Mouse (Mus musculus) pancreas, adult 10 weeks (tissue): ENCODE data around the gene Hbb-bh2. TPM values are rescaled to one million over a fixed set of nuclear protein-coding genes. Genes with fewer than 3 reads are reported as not detected.

ENCODE experiments used
- polyA plus RNA-seq: library from polyadenylated mRNA; stranded (reverse); fragments of 350-450 nt; fragmentation: Illumina TruSeq; extraction: RNeasy Lipid Tissue Mini Kit (QIAGEN cat#74804); gene quantifications from one replicate; pipeline ENCODE4 v1.2.3, GENCODE M21; 2015; ENCODE audit warnings: low read depth, low replicate concordance; ENCODE audit not compliant: insufficient read depth

Hbb-bh2 gene
- not detected for polyA plus RNA-seq

DNA sequence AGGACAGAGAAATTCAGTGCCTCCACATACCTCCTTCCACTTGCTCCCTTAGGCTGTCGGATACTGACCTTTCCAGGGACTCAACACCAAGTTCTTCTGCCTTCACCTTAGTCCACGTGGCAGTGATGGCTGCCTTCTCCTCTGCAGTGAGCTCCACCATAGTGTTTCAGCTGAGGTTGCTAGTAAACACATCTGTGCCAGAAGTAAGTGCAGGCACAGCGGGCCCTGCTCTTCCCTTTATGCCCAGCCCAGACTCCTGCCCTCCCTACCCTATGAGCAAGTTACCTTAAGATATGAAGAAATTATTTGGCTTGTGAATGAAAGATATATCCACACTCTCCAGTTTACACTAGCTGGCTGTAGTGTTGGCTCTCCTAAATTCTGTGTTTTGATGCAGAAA, at the start of gene Hbb-bh2:
Gene Hbb-bh2, minus strand, starts transcription at position 253 of the 400 bp plus-strand sequence.

GRCm38 (mm10) chr7:103886152-103886551, 45.8 kb upstream of the Hbb-bh2 start, which contains the start of gene Olfr66:
Gene Olfr66, minus strand, starts transcription at chr7:103886252.

GRCm38 (mm10) chr7:103853090-103853489, 12.8 kb upstream of the Hbb-bh2 start, which contains the start of gene Hbb-y:
Gene Hbb-y, minus strand, starts transcription at chr7:103853216.

GRCm38 (mm10) chr7:103843034-103843433, 2.7 kb upstream of the Hbb-bh2 start, which contains the start of gene Hbb-bh1:
Gene Hbb-bh1, minus strand, starts transcription at chr7:103843164.

GRCm38 (mm10) chr7:103827808-103828207, 12.5 kb downstream of the Hbb-bh2 start, which contains the start of gene Hbb-bs:
Gene Hbb-bs, minus strand, starts transcription at chr7:103828096.

DNA sequence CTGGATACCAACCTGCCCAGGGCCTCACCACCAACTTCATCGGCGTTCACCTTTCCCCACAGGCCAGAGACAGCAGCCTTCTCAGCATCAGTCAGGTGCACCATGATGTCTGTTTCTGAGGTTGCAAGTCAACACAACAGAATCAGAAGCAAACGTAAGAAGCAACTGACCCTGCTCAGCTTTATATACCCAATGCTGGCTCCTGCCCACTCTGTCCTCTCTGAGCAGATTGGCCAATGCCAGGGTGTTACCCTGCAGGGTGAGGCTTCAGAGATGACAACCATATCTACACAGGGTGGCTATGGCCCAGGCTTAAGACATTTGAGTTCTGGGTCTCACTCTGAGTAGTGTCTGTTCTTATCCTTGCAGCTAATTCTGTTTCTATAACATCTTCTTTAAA, 26.6 kb downstream of the Hbb-bh2 start, which contains the start of gene Hbb-bt:
Gene Hbb-bt, minus strand, starts transcription at position 231 of the 400 bp plus-strand sequence.

DNA sequence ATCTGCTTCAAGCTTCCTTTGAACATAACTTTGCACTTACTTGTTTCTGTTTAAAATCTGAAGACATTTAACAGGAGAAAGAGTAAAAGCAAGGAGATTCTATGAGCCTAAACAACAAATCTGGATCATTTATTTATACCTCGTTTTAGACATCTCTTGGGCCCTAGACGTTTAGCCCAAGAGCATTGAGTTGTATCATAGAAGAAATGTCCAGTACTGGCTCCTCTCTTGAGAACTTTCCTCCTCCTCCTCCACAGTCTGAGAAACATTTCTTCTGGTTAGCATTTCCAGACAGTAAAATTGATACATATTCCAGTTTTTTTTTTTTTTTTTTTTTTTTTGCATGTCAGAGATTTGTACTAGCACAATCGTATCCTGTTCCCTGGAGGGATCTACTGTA, 48.6 kb downstream of the Hbb-bh2 start, which contains the start of gene Olfr67:
Gene Olfr67, minus strand, starts transcription at position 101 of the 400 bp plus-strand sequence.

Other genes with a start within 250 kb of the Hbb-bh2 start
- gene Olfr619, start 239.9 kb downstream of the Hbb-bh2 start, polyA plus RNA-seq, result not detected
- gene Olfr620, start 228.0 kb downstream of the Hbb-bh2 start, polyA plus RNA-seq, result not detected
- not detected for gene Olfr622, start 197.8 kb downstream of the Hbb-bh2 start, polyA plus RNA-seq
- not detected for gene Olfr623, start 176.8 kb downstream of the Hbb-bh2 start, polyA plus RNA-seq
- not detected for gene Olfr624, start 169.3 kb downstream of the Hbb-bh2 start, polyA plus RNA-seq
- gene Olfr625-ps1, start 157.8 kb downstream of the Hbb-bh2 start, polyA plus RNA-seq, result not detected
- not detected for gene Olfr243, start 125.8 kb downstream of the Hbb-bh2 start, polyA plus RNA-seq
- gene Olfr628, start 110.1 kb downstream of the Hbb-bh2 start, polyA plus RNA-seq, result not detected
- not detected for gene Olfr629, start 95.6 kb downstream of the Hbb-bh2 start, polyA plus RNA-seq
- not detected for gene Olfr630, start 83.2 kb downstream of the Hbb-bh2 start, polyA plus RNA-seq
- not detected for gene Olfr69, start 68.9 kb downstream of the Hbb-bh2 start, polyA plus RNA-seq
- gene Olfr68, start 60.8 kb downstream of the Hbb-bh2 start, polyA plus RNA-seq, result not detected
- gene Olfr67, start 48.7 kb downstream of the Hbb-bh2 start, polyA plus RNA-seq, result not detected
- gene Hbb-bt, start 26.5 kb downstream of the Hbb-bh2 start, polyA plus RNA-seq, result 331 TPM
- 2,689 TPM for gene Hbb-bs, start 12.4 kb downstream of the Hbb-bh2 start, polyA plus RNA-seq
- not detected for gene Hbb-bh1, start 2.6 kb upstream of the Hbb-bh2 start, polyA plus RNA-seq
- gene Hbb-y, start 12.7 kb upstream of the Hbb-bh2 start, polyA plus RNA-seq, result not detected
- gene Olfr66, start 45.7 kb upstream of the Hbb-bh2 start, polyA plus RNA-seq, result not detected
- gene Olfr64, start 54.0 kb upstream of the Hbb-bh2 start, polyA plus RNA-seq, result not detected
- gene Olfr65, start 63.0 kb upstream of the Hbb-bh2 start, polyA plus RNA-seq, result not detected
- gene Olfr631, start 88.3 kb upstream of the Hbb-bh2 start, polyA plus RNA-seq, result not detected
- gene Olfr632, start 93.8 kb upstream of the Hbb-bh2 start, polyA plus RNA-seq, result not detected
- gene Olfr633, start 103.9 kb upstream of the Hbb-bh2 start, polyA plus RNA-seq, result not detected
- not detected for gene Olfr635, start 130.6 kb upstream of the Hbb-bh2 start, polyA plus RNA-seq
- gene Olfr638, start 158.2 kb upstream of the Hbb-bh2 start, polyA plus RNA-seq, result not detected
- not detected for gene Olfr639, start 176.8 kb upstream of the Hbb-bh2 start, polyA plus RNA-seq
- not detected for gene Olfr640, start 185.1 kb upstream of the Hbb-bh2 start, polyA plus RNA-seq
- gene Olfr641, start 194.9 kb upstream of the Hbb-bh2 start, polyA plus RNA-seq, result not detected
- not detected for gene Olfr642, start 212.1 kb upstream of the Hbb-bh2 start, polyA plus RNA-seq
- gene 4930516K23Rik, start 220.9 kb upstream of the Hbb-bh2 start, polyA plus RNA-seq, result not detected
- not detected for gene Olfr644, start 231.3 kb upstream of the Hbb-bh2 start, polyA plus RNA-seq
- gene Olfr645, start 244.9 kb upstream of the Hbb-bh2 start, polyA plus RNA-seq, result not detected